Mouse (Mus musculus) liver, embryonic 14.5 days (tissue): ENCODE data around the gene Sh3tc1. TPM values are rescaled to one million over a fixed set of nuclear protein-coding genes. Genes with fewer than 3 reads are reported as not detected.
A peak's percentile ranks its signal among the peaks of the same experiment; 100 is the strongest.

Experiments used
- ATAC-seq: fragments of 200-750 bp; cut with Nextera tagmentation; 2 replicates; pipeline ENCODE4 v1.8.0; 2017; ENCODE audit warnings: moderate number of reproducible peaks, mild to moderate bottlenecking, moderate library complexity; ENCODE audit not compliant: insufficient read depth
- DNase-seq, 3 experiments: peaks; one replicate each; pipeline ENCODE4 v3.0.0-alpha.2; 2012 to 2013; ENCODE audit warnings: low read depth in 3 of 3, low spot score in 3 of 3
- H3K27ac ChIP-seq: fragments of 300-500 bp; sonication (generic); 2 replicates; pipeline ENCODE4 v1.5.1; 2014; ENCODE audit warnings: moderate library complexity, mild to moderate bottlenecking, control low read depth, inconsistent platforms
- H3K27me3 ChIP-seq: fragments of 300-500 bp; sonication (generic); 2 replicates; pipeline ENCODE4 v1.6.1; 2014; ENCODE audit warnings: mild to moderate bottlenecking, low read length, moderate library complexity; ENCODE audit not compliant: control insufficient read depth, insufficient read depth
- H3K36me3 ChIP-seq: fragments of 300-500 bp; sonication (generic); replicated peaks from 2 replicates; pipeline ENCODE4 v1.6.1; 2014; ENCODE audit warnings: low read depth; ENCODE audit not compliant: control insufficient read depth, insufficient read depth
- H3K4me1 ChIP-seq, 2 experiments: fragments of 200-500 bp in 1 of 2; fragments of 300-500 bp in 1 of 2; sonication (generic) in 1 of 2; replicated peaks; 2 replicates each; pipeline ENCODE4 v1.6.1; 2012 to 2014; ENCODE audit warnings: antibody characterized with exemption in 1 of 2, inconsistent platforms in 1 of 2, low read length in 1 of 2; ENCODE audit not compliant: control insufficient read depth in 2 of 2, insufficient read depth in 2 of 2
- H3K4me2 ChIP-seq: fragments of 300-500 bp; sonication (generic); 2 replicates; pipeline ENCODE4 v1.6.1; 2014; ENCODE audit warnings: low read depth, mild to moderate bottlenecking, control low read depth, moderate library complexity
- H3K4me3 ChIP-seq, 2 experiments: fragments of 200-500 bp in 1 of 2; fragments of 300-500 bp in 1 of 2; sonication (generic) in 1 of 2; 2 replicates each; pipeline ENCODE4 v1.5.1; 2012 to 2014; ENCODE audit warnings: low read depth in 2 of 2, low read length in 2 of 2, mild to moderate bottlenecking in 2 of 2, control low read depth in 1 of 2, inconsistent platforms in 1 of 2, moderate library complexity in 1 of 2; ENCODE audit not compliant: insufficient read depth in 1 of 2
- H3K9ac ChIP-seq: fragments of 300-500 bp; sonication (generic); replicated peaks from 2 replicates; pipeline ENCODE4 v1.6.1; 2014; ENCODE audit warnings: mild to moderate bottlenecking, control low read depth, moderate library complexity
- H3K9me3 ChIP-seq: fragments of 300-500 bp; sonication (generic); 2 replicates; pipeline ENCODE4 v1.6.1; 2016; ENCODE audit warnings: low read length, mixed read lengths; ENCODE audit not compliant: control insufficient read depth
- CTCF ChIP-seq: IDR thresholded peaks from 2 replicates; pipeline ENCODE4 v1.5.1; 2016; ENCODE audit warnings: antibody characterized with exemption, low read depth, control low read depth
- EP300 ChIP-seq: IDR thresholded peaks from 2 replicates; pipeline ENCODE4 v1.6.1; 2016; ENCODE audit warnings: antibody characterized with exemption, low read depth
- WGBS: fragments of 180-500 bp; shearing (Covaris S2); extraction: QIAGEN DNeasy Blood & Tissue Kit; methylation state at CpG from one replicate; pipeline ENCODE4 v1.1.7; 2014; ENCODE audit not compliant: insufficient replicate concordance; 5-methylcytosine and 5-hydroxymethylcytosine counted together
- polyA plus RNA-seq, 2 experiments: library from polyadenylated mRNA; depleted of rRNA in 1 of 2; stranded (reverse) in 1 of 2; unstranded in 1 of 2; fragments of >200 nt; fragmentation: Nextera tagmentation in 1 of 2; extraction: Ambion mirVana in 1 of 2; gene quantifications; 2 replicates each; pipeline versions ENCODE4 v1.2.1 to v1.2.3; 2012 to 2014

Sh3tc1 gene
- polyA plus RNA-seq, 2 experiments: 0.93 to 1.8 TPM

- no peak overlapping the region for H3K9ac ChIP-seq
- no peaks in the 10 kb centered on the region for H3K36me3 ChIP-seq
- no peaks in the 10 kb centered on the region for H3K9me3 ChIP-seq
- ATAC-seq (no peak), DNase-seq (peak in 1 of 3 experiments; percentile 35)
- H3K4me3 ChIP-seq: no peak overlapping the region
- H3K4me1 ChIP-seq: no peaks in the 10 kb centered on the region
- 15% methylated on average over 5 of the region's 5 CpGs for WGBS
- TF ChIP-seq EP300: no peak
- peak; percentile 80 for TF ChIP-seq CTCF
- H3K27me3 ChIP-seq: peaks cover 17% of the 10 kb centered on the region
- H3K4me2 ChIP-seq: no peak overlapping the region
- no peak overlapping the region for H3K27ac ChIP-seq
Measured at GRCm38 (mm10) chr5:35755131-35755733, 15.4 kb upstream of the Sh3tc1 start.

GRCm38 (mm10) chr5:35751016-35751415 is 11.2 kb upstream of the Sh3tc1 start:
- Histone ChIP-seq H3K4me3 (no peak overlapping the region), H3K4me1 (no peaks in the 10 kb centered on the region), H3K27ac (no peak overlapping the region), H3K9ac (no peak overlapping the region), H3K36me3 (no peaks in the 10 kb centered on the region), H3K4me2 (no peak overlapping the region), H3K27me3 (no peaks in the 10 kb centered on the region), H3K9me3 (no peaks in the 10 kb centered on the region)
- ATAC-seq (no peak), DNase-seq (no peak)
- TF ChIP-seq CTCF (no peak), EP300 (no peak)
- 56% methylated on average over 7 of the region's 7 CpGs for WGBS

GRCm38 (mm10) chr5:35750026-35750425 is 10.2 kb upstream of the Sh3tc1 start:
- no peak overlapping the region for H3K4me3 ChIP-seq
- TF ChIP-seq EP300: no peak
- TF ChIP-seq CTCF: no peak
- WGBS: 62% methylated on average over 1 of the region's 1 CpGs
- no peak for DNase-seq
- H3K9ac ChIP-seq: no peak overlapping the region
- H3K27me3 ChIP-seq: no peaks in the 10 kb centered on the region
- H3K4me2 ChIP-seq: no peak overlapping the region
- no peaks in the 10 kb centered on the region for H3K9me3 ChIP-seq
- no peak overlapping the region for H3K27ac ChIP-seq
- no peaks in the 10 kb centered on the region for H3K4me1 ChIP-seq
- H3K36me3 ChIP-seq: no peaks in the 10 kb centered on the region
- no peak for ATAC-seq

- Histone ChIP-seq H3K4me3 (no peak overlapping the region), H3K9ac (no peak overlapping the region), H3K27ac (no peak overlapping the region), H3K4me1 (no peaks in the 10 kb centered on the region), H3K36me3 (no peaks in the 10 kb centered on the region), H3K27me3 (no peaks in the 10 kb centered on the region), H3K9me3 (no peaks in the 10 kb centered on the region), H3K4me2 (no peak overlapping the region)
- TF ChIP-seq EP300 (no peak), CTCF (no peak)
- no peak for DNase-seq
- ATAC-seq: no peak
- 45% methylated on average over 3 of the region's 3 CpGs for WGBS
Measured at GRCm38 (mm10) chr5:35749416-35749815, 9.6 kb upstream of the Sh3tc1 start.

- 11% methylated on average over 4 of the region's 4 CpGs for WGBS
- no peak overlapping the region for H3K9ac ChIP-seq
- no peak overlapping the region for H3K4me2 ChIP-seq
- no peaks in the 10 kb centered on the region for H3K4me1 ChIP-seq
- no peak overlapping the region for H3K27ac ChIP-seq
- ATAC-seq (no peak), DNase-seq (no peak)
- H3K36me3 ChIP-seq: no peaks in the 10 kb centered on the region
- H3K27me3 ChIP-seq: no peaks in the 10 kb centered on the region
- no peak overlapping the region for H3K4me3 ChIP-seq
- no peak for TF ChIP-seq EP300
- TF ChIP-seq CTCF: peak; percentile 81
- no peaks in the 10 kb centered on the region for H3K9me3 ChIP-seq
Measured at GRCm38 (mm10) chr5:35746910-35747309, 7.1 kb upstream of the Sh3tc1 start.
